ENCODE assay signal across 16 mouse cellular contexts in the genomic region with DNA sequence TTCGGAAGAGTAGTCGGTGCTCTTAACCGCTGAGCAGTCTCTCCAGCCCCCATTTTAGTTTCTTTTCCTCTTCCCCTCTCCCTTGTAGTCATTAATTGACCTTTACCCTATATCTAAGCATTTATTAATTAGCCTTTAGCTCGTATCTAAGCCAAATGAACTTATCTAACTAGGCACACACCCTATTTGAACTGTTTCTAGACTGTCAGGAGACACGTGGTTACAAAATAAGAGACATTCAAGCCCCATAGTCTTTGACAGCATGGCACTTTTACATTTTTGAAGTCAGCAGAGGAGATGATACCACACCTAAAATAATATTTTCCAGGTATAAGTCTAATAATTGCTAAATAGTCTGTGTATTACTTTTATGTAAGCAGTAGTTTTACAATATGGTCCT. TPM values are rescaled to one million over a fixed set of nuclear protein-coding genes. Genes with fewer than 3 reads are reported as not detected.
"Had no signal": no experiment of that assay in that cellular context is flagged by ENCODE, and none has a peak within 500 bp of the region (broad histone marks: within the 10 kb centered on the region; RNA-seq: fewer than 3 reads in every experiment).

No protein-coding gene starts in this region.

- DNase-seq: retina, postnatal 1 day; right cerebral cortex, adult 18-20 months; right cerebral cortex, postnatal 14 days; right cerebral cortex, postnatal 25 days; right cerebral cortex, postnatal 4 days; spleen, adult 18-20 months; thymus, adult 18-20 months; thymus, adult 2 months; thymus, postnatal 14 days; thymus, postnatal 25 days; thymus, postnatal 36 days; thymus, postnatal 4 days had no signal

- H3K27me3 ChIP-seq: neural tube, embryonic 13.5 days; stomach, embryonic 15.5 days had no signal

- H3K4me3 ChIP-seq: neural tube, embryonic 13.5 days; neural tube, embryonic 15.5 days; stomach, embryonic 15.5 days had no signal

- H3K9ac ChIP-seq: neural tube, embryonic 13.5 days; neural tube, embryonic 15.5 days; stomach, embryonic 15.5 days had no signal

- H3K9me3 ChIP-seq: neural tube, embryonic 13.5 days; neural tube, embryonic 15.5 days; stomach, embryonic 15.5 days had no signal

- H3K27ac ChIP-seq: neural tube, embryonic 13.5 days; neural tube, embryonic 15.5 days; stomach, embryonic 15.5 days had no signal

- H3K4me1 ChIP-seq: neural tube, embryonic 13.5 days; stomach, embryonic 15.5 days had no signal

- H3K4me2 ChIP-seq: neural tube, embryonic 13.5 days; neural tube, embryonic 15.5 days; stomach, embryonic 15.5 days had no signal

- H3K36me3 ChIP-seq: neural tube, embryonic 13.5 days; neural tube, embryonic 15.5 days; stomach, embryonic 15.5 days had no signal

RNA-seq across cellular contexts. Expression of gene Ptges, which starts 11.9 kb away (rescaled TPM):
- total RNA-seq: neutrophil, adult 5-6 weeks had no signal
